Mouse (Mus musculus) embryonic facial prominence, embryonic 14.5 days (tissue): ENCODE results near the gene Trappc3. TPM values are rescaled to one million over a fixed set of nuclear protein-coding genes. Genes with fewer than 3 reads are reported as not detected.

Experiments used
- ATAC-seq: fragments of 200-750 bp; cut with Nextera tagmentation; 2 replicates; pipeline ENCODE4 v1.8.0; 2017; ENCODE audit warnings: low read depth, moderate number of reproducible peaks, moderate TSS enrichment
- DNase-seq: peaks from one replicate; pipeline ENCODE4 v3.0.0-alpha.2; 2015; ENCODE audit warnings: low spot score
- H3K27ac ChIP-seq: fragments of 300-500 bp; sonication (generic); replicated peaks from 2 replicates; pipeline ENCODE4 v1.5.1; 2014; ENCODE audit warnings: low read depth, mild to moderate bottlenecking, low read length, moderate library complexity
- H3K27me3 ChIP-seq: fragments of 300-500 bp; sonication (generic); replicated peaks from 2 replicates; pipeline ENCODE4 v1.6.1; 2014; ENCODE audit warnings: low read length; ENCODE audit not compliant: control insufficient read depth, insufficient read depth
- H3K36me3 ChIP-seq: fragments of 300-500 bp; sonication (generic); 2 replicates; pipeline ENCODE4 v1.6.1; 2014; ENCODE audit warnings: low read length, mixed read lengths; ENCODE audit not compliant: control insufficient read depth, insufficient read depth
- H3K4me1 ChIP-seq: fragments of 300-500 bp; sonication (generic); 2 replicates; pipeline ENCODE4 v1.6.1; 2014; ENCODE audit warnings: antibody characterized with exemption, low read length; ENCODE audit not compliant: control insufficient read depth, insufficient read depth
- H3K4me2 ChIP-seq: fragments of 300-500 bp; sonication (generic); 2 replicates; pipeline ENCODE4 v1.6.1; 2014; ENCODE audit warnings: low read depth, mild to moderate bottlenecking, low read length, moderate library complexity, mixed read lengths
- H3K4me3 ChIP-seq: fragments of 300-500 bp; sonication (generic); 2 replicates; pipeline ENCODE4 v1.5.1; 2014; ENCODE audit warnings: low read depth, mild to moderate bottlenecking, low read length
- H3K9ac ChIP-seq: fragments of 300-500 bp; sonication (generic); 2 replicates; pipeline ENCODE4 v1.6.1; 2014; ENCODE audit warnings: low read depth, mild to moderate bottlenecking, low read length, moderate library complexity, mixed read lengths
- H3K9me3 ChIP-seq: fragments of 300-500 bp; sonication (generic); 2 replicates; pipeline ENCODE4 v1.6.1; 2016; ENCODE audit warnings: low read length; ENCODE audit not compliant: control insufficient read depth
- WGBS: fragments of 180-500 bp; shearing (Covaris S2); extraction: QIAGEN DNeasy Blood & Tissue Kit; methylation state at CpG from one replicate; pipeline ENCODE4 v1.1.7; 2014; 5-methylcytosine and 5-hydroxymethylcytosine counted together
- polyA plus RNA-seq: library from polyadenylated mRNA; unstranded; fragments of >200 nt; fragmentation: Nextera tagmentation; extraction: Ambion mirVana; gene quantifications from 2 replicates; pipeline ENCODE4 v1.2.1, GENCODE M21; 2014

Trappc3 gene
- polyA plus RNA-seq, 1 experiment from 2014 or later, result 33.0 TPM

GRCm38 (mm10) chr4:126295937-126296336, 33.8 kb downstream of the Trappc3 start:
- H3K4me2 ChIP-seq, result peak overlapping the region; percentile 62; the same call in 1 of the 2 replicates
- no peak overlapping the region for H3K4me3 ChIP-seq
- H3K9ac ChIP-seq, result no peak overlapping the region
- WGBS, result 43% methylated on average over 4 of the region's 4 CpGs
- no peak overlapping the region; the same call in 1 of the 2 replicates for H3K27ac ChIP-seq
- H3K36me3 ChIP-seq, result 0 out of 2 replicates have a peak, but pooled peaks cover 5% of the 10 kb centered on the region
- H3K4me1 ChIP-seq, result peaks cover 29% of the 10 kb centered on the region
- H3K27me3 ChIP-seq, result peaks cover 5% of the 10 kb centered on the region; the same call in 1 of the 2 replicates
- H3K9me3 ChIP-seq, result no peaks in the 10 kb centered on the region
- ATAC-seq, result no peak
- no peak for DNase-seq

GRCm38 (mm10) chr4:126296617-126297101, 34.5 kb downstream of the Trappc3 start:
- Histone ChIP-seq H3K27ac (peak overlapping the region; percentile 77), H3K4me1 (peaks cover 31% of the 10 kb centered on the region), H3K9ac (peak overlapping the region; percentile 57), H3K36me3 (0 out of 2 replicates have a peak, but pooled peaks cover 5% of the 10 kb centered on the region), H3K4me2 (peak overlapping the region; percentile 62), H3K4me3 (peak overlapping the region; percentile 34), H3K27me3 (peaks cover 5% of the 10 kb centered on the region; the same call in 1 of the 2 replicates), H3K9me3 (no peaks in the 10 kb centered on the region)
- WGBS, result 1% methylated on average over 34 of the region's 34 CpGs
- ATAC-seq (peak; percentile 28), DNase-seq (peak; percentile 70)

DNA sequence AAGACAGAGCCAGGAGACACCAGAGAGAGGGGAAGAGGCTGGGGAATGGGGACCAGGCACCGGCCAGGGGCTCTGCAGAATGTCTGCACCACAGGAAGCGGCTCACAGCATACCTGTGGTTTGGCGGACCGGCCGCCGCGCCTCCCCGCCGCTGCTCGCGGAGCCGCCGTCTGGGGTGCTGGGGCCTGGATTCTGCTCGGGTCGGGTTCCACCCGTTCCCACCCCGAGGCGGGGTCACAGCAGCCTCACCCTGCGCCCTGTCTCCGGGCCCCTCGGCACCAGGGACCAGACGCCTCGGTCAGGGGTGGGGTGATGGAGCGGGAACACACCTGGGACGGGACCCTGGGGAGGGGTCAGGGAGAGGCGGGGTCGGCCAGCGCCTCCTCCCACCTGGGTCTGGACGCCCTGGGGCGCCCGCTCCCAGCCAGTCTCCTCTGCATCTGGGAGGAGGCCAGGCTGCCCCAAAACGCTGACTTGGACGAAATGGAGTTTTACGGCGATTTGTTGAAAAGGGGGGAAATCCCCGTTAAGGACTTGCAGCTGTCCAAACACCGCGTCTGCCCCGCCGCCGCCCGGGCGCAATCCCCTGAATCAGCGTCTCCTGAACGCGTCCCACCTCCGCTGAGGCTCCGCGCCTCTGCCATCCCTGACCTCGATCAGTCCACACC, 38.9 kb downstream of the Trappc3 start:
- DNase-seq, result peak; percentile 85
- WGBS, result 0% methylated on average over 23 of the region's 50 CpGs
- peaks cover 5% of the 10 kb centered on the region; the same call in 1 of the 2 replicates for H3K27me3 ChIP-seq

GRCm38 (mm10) chr4:126301584-126302309, 39.6 kb downstream of the Trappc3 start:
- Histone ChIP-seq H3K4me2 (peak overlapping the region; percentile 90), H3K36me3 (0 out of 2 replicates have a peak, but pooled peaks cover 5% of the 10 kb centered on the region), H3K9me3 (peaks cover 5% of the 10 kb centered on the region; the same call in 1 of the 2 replicates), H3K27ac (peak overlapping the region; percentile 84), H3K4me3 (peak overlapping the region; percentile 37), H3K4me1 (peaks cover 27% of the 10 kb centered on the region), H3K9ac (peak overlapping the region; percentile 56), H3K27me3 (peaks cover 5% of the 10 kb centered on the region; the same call in 1 of the 2 replicates)
- no peak for DNase-seq
- ATAC-seq, result no peak
- 11% methylated on average over 25 of the region's 27 CpGs for WGBS

More for the DNA sequence above, 38.9 kb downstream of the Trappc3 start:
- peaks cover 3% of the 10 kb centered on the region; the same call in 1 of the 2 replicates for H3K9me3 ChIP-seq
- peaks cover 33% of the 10 kb centered on the region for H3K4me1 ChIP-seq
- H3K9ac ChIP-seq, result peak overlapping the region; percentile 56
- peak overlapping the region; percentile 84 for H3K27ac ChIP-seq
- 0 out of 2 replicates have a peak, but pooled peaks cover 5% of the 10 kb centered on the region for H3K36me3 ChIP-seq
- peak; percentile 84 for ATAC-seq
- H3K4me2 ChIP-seq, result peak overlapping the region; percentile 90
- H3K4me3 ChIP-seq, result peak overlapping the region; percentile 37

DNA sequence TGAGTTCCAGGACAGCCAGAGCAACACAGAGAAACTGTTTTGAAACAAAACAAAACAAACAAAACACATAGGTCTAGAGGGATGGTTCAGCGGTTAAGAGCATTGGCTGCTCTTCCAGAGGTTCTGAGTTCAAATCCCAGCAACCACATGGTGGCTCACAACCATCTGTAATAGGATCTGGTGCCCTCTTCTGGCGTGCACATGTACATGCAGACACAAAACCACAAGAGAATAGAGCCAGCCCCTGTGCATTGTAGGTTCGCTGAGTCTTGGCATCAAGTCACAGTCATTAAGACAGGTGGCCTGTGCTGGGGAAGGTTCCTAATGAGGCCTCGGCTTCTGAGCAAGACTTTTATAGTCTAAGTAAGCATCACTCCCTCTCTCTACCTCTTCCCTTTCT, 41.8 kb downstream of the Trappc3 start:
- Histone ChIP-seq H3K36me3 (no peaks in the 10 kb centered on the region), H3K9me3 (peaks cover 5% of the 10 kb centered on the region; the same call in 1 of the 2 replicates), H3K9ac (no peak overlapping the region), H3K4me2 (no peak overlapping the region), H3K27ac (no peak overlapping the region), H3K4me3 (no peak overlapping the region), H3K27me3 (peaks cover 5% of the 10 kb centered on the region; the same call in 1 of the 2 replicates), H3K4me1 (peaks cover 20% of the 10 kb centered on the region)
- DNase-seq (no peak), ATAC-seq (no peak)
- 58% methylated on average over 4 of the region's 4 CpGs for WGBS

- H3K9ac ChIP-seq, result no peak overlapping the region
- peaks cover 13% of the 10 kb centered on the region for H3K4me1 ChIP-seq
- peaks cover 5% of the 10 kb centered on the region; the same call in 1 of the 2 replicates for H3K9me3 ChIP-seq
- no peak overlapping the region for H3K27ac ChIP-seq
- WGBS, result 95% methylated on average over 1 of the region's 1 CpGs
- H3K4me2 ChIP-seq, result no peak overlapping the region
- no peak overlapping the region for H3K4me3 ChIP-seq
- 0 out of 2 replicates have a peak, but pooled peaks cover 1% of the 10 kb centered on the region for H3K36me3 ChIP-seq
- ATAC-seq (no peak), DNase-seq (no peak)
- H3K27me3 ChIP-seq, result peaks cover 3% of the 10 kb centered on the region; the same call in 1 of the 2 replicates
Observed at GRCm38 (mm10) chr4:126305428-126305827, 43.3 kb downstream of the Trappc3 start.

- no peak for ATAC-seq
- no peak overlapping the region for H3K9ac ChIP-seq
Observed at GRCm38 (mm10) chr4:126306058-126306457, 43.9 kb downstream of the Trappc3 start.

GRCm38 (mm10) chr4:126306827-126307226, 44.7 kb downstream of the Trappc3 start:
- Histone ChIP-seq H3K9me3 (peaks cover 5% of the 10 kb centered on the region; the same call in 1 of the 2 replicates), H3K27ac (no peak overlapping the region), H3K27me3 (no peaks in the 10 kb centered on the region), H3K4me3 (no peak overlapping the region), H3K9ac (no peak overlapping the region), H3K4me1 (peaks cover under 1% of the 10 kb centered on the region; the same call in 1 of the 2 replicates), H3K4me2 (no peak overlapping the region), H3K36me3 (0 out of 2 replicates have a peak, but pooled peaks cover 5% of the 10 kb centered on the region)
- ATAC-seq (no peak), DNase-seq (no peak)
- 4% methylated on average over 2 of the region's 2 CpGs for WGBS

More at GRCm38 (mm10) chr4:126306058-126306457, 43.9 kb downstream of the Trappc3 start:
- no peak overlapping the region for H3K4me3 ChIP-seq
- H3K9me3 ChIP-seq, result peaks cover 5% of the 10 kb centered on the region; the same call in 1 of the 2 replicates
- 0 out of 2 replicates have a peak, but pooled peaks cover 5% of the 10 kb centered on the region for H3K36me3 ChIP-seq
- no peak overlapping the region for H3K27ac ChIP-seq
- WGBS, result 87% methylated on average over 6 of the region's 6 CpGs
- no peak overlapping the region for H3K4me2 ChIP-seq
- peaks cover 7% of the 10 kb centered on the region; the same call in 1 of the 2 replicates for H3K4me1 ChIP-seq
- H3K27me3 ChIP-seq, result no peaks in the 10 kb centered on the region
- DNase-seq, result no peak
